Mouse (Mus musculus) lung, postnatal 0 days (tissue): ENCODE results near the gene Scmh1.

ENCODE experiments used
- CTCF ChIP-seq: IDR thresholded peaks from 2 replicates; pipeline ENCODE4 v1.5.1; 2016; ENCODE audit warnings: antibody characterized with exemption, mild to moderate bottlenecking
- EP300 ChIP-seq: IDR thresholded peaks from 2 replicates; pipeline ENCODE4 v1.6.1; 2016; ENCODE audit warnings: antibody characterized with exemption, mild to moderate bottlenecking, control low read depth

DNA sequence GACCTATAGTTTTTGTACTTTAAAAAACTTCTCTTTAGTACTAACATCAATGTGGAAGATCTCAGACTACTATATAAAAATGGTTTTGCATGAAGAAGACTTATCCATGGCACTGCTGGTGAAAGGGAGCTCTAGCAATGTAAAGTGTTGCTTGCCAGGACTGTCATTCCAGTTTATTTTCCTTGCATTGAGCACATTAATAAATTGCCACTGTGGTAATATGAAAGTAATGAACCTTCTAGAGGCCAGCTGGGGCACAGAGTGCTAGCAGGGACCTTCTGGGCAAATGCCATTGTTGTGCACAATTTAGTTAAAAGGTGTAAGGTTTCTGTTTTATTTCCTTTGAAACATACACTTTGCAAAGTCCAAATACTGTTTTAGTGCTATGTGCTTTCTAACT lies 25.5 kb downstream of the Scmh1 start:
- TF ChIP-seq CTCF, result no peak
- TF ChIP-seq EP300, result no peak
